Mouse (Mus musculus) common myeloid progenitor, adult 5-6 weeks (primary cell): ENCODE measurements around the gene Abhd16b. TPM values are rescaled to one million over a fixed set of nuclear protein-coding genes. Genes with fewer than 3 reads are reported as not detected.
A peak's percentile ranks its signal among the peaks of the same experiment; 100 is the strongest.
"Not testable (repeated sequence)": the region's sequence is repeated elsewhere in the genome, so short reads cannot be mapped to it uniquely, and the experiment has no call there.

Experiments used
- ATAC-seq: replicated peaks from 2 replicates; pipeline ENCODE4 v1.8.0; 2016; ENCODE audit warnings: low read depth, mild to moderate bottlenecking, moderate TSS enrichment, inconsistent platforms; ENCODE audit not compliant: poor library complexity, severe bottlenecking
- total RNA-seq: library from RNA; stranded (forward); fragments of 200-1000, 187-1606 nt; gene quantifications from 2 replicates; pipeline ENCODE4 v1.2.3, GENCODE M21; 2017

The Abhd16b gene
- total RNA-seq, 1 experiment from 2014 or later = not detected

DNA sequence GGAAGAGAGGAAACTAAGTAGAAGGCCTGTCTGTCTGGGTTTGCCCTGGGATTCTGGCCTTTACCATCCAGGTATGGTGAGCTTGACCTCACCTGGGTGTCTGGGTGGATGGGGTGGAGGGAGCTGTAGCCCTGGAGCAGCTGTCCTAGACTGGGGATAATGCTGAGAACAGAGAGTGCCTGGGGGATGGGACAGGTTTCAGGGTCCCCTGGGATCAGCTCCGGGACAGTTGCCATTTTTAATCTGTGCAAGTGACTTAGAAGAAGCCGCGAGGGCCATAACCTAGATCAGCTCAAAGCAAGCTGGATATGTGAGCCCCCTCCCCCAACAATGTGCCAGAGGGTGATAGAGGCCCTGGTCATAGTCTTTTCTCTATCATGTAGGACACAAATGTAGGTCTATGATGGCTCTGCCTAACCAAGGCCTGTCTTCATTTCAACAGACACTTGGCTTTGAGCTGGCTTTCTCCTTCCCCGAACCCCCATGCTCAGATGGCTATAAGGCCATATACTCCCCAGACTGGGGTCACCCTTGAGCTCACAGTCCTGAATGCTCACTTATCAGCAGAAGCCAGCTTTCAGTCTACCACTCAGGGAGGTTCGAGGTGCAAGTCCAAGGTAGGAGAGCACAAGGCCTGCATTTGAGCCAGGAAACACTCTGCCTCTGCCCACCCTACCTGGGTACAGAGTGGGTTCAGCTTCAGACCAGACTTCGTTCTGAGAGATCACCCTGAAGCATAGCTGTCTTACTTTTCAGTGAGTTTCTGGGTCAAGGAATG is 8.4 kb upstream of the Abhd16b start:
- no peak for ATAC-seq

DNA sequence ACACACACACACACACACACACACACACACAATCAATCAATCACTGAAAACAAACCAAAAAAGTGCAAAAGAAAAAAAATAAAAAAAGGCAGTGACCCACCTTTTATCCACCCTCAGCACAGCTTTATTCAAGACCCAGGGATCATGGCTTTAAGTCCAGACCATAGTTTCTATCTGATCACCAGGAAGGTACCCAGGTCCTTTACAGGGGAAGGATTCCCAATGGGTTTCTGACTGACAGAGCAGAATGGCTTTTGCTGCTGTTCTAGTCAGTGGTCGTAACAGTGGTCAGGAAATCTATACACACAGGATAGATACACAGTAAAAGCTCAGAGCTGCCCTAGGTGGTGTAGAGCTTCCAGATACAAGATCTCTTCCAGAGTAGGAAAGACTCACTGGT is 7.3 kb upstream of the Abhd16b start:
- ATAC-seq = no peak

DNA sequence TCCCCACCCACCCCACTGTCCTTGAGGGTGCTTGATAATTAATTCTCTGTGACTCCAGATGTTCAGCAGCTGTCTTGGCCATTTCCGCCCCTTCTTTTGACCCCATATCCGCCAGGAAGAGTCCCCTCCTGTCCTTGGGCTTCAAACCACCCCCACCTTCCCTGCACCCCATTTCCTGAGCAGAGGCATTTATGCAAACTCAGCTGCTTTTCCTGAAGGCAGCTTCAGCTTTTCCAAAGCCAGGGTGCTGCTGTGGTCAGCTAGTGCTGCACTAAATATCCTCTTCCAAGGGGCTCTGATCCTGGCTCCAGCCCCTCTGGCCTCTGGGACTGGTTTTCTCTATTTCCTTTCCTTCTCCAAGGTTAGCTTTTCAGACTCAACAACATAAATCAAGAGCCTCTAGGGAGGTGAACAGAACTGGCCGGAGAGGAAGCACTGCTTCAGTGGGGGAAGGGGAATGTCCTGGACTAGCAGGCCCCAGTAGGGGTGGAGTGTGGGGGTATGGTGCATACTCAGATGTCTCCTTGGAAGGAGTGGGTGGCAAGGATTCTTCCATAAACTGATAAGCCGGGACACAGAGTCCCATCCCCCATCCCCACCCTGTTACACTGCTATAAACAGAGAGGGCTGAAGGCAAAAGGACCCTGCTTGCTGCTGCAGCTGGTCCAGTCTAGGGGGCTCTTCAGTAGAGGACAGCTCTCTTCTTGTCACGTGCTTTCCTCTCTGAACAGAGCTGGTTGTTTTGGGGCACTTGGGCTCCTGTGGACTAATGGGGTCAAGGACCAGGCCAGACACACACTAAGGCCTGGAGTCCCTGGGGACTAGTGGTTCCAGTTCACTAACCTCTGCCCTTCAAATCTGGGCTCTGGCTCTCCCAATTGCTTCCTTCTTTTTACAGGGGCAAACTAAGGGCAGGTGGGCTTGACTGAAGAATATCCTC is 5.4 kb upstream of the Abhd16b start:
- ATAC-seq = no peak

DNA sequence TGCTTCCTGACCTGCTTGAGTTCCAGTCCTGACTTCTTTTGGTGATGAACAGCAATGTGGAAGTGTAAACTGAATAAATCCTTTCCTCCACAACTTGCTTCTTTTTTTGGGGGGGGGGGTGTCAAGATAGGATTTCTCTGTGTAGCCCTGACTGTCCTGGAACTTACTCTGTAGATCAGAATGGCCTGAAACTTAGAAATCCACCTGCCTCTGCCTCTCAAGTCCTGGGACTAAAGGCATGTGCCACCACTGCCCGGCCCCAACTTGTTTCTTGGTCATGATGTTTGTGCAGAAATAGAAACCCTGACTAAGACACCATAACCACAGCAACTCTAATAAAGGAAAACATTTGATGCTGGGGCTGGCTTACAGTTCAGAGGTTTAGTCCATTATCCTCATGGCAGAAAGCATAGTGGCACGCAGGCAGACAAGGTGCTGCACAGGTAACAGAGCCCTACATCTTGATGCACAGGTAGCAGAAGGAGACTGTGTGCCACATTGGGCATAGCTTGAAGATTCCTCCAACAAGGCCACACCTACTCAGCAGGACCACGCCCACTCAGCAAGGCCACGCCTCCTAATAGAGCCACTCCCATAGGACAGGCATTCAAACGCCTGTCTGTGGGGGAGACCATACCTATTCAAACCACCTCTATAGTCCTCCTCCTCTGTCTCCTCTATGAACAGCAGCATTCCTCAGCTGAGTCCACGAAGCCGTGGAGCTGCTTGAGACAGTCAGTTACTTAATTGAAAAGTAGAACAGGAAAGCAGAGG is 1.4 kb upstream of the Abhd16b start:
- peak; percentile 37 for ATAC-seq

DNA sequence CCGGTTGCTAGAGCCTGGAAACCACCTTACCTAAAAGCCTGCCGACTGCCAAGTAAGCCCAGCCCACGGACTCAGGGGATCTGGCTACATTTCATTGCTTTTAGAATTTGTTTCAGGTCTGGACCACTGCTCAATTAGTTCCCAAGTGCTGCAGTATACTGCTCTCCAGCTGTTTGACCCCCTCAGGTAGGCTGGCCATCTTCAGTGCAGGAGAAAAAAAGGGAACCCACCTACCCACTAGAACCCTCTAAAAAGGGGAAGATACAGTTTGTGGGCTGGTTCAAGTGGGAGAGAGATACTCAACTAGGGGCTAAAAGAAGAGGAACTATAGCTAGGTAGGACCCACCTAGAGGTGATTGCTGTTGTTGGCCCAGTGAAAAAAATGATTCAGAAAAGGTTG is 800 bp upstream of the Abhd16b start:
- ATAC-seq = peak; percentile 20

DNA sequence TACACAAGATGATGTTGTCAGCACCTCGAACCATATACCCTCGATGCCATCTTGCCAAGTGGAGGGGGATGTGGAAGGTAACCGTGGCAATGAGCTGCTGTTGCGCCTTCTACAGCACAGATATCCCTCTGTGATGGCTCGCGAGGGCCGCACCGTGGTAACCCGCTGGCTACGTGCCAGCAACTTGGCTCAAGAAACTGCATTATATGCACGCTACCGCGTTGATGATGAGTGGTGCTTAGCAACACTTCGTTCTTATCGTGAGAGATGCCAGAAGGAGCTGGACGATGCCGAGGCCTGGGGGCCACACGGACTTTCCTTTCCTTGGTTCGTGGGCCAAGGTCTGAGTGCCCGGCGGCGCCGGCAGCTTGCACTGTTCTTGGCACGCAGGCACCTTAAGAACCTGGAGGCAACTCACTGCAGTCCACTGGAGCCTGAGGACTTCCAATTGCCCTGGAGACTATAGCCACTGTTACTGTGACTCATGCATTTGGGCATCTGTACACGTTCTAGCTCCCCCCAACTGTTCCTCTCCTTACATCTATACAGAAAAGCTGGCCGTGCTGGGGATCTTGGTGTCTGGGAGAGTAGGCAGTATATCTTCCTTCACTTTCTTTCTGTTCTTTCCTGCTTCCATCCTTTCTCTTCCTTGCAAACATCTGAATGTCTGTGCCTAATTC is 1.4 kb downstream of the Abhd16b start:
- ATAC-seq = no peak

DNA sequence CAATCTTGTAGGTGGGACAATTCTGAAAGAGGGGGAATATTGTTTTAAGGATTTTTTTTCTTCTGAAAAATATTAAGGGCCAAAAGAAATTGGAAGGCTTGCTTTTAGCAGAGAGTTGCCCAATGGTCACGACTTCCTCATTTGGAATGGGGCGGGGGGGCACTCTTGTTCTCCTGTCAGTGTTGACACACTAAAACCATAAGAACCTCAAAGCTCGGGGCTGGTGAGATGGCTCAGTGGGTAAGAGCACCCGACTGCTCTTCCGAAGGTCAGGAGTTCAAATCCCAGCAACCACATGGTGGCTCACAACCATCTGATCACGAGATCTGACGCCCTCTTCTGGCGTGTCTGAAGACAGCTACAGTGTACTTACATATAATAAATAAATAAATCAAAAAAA is 2.8 kb downstream of the Abhd16b start:
- not testable (repeated sequence) for ATAC-seq

DNA sequence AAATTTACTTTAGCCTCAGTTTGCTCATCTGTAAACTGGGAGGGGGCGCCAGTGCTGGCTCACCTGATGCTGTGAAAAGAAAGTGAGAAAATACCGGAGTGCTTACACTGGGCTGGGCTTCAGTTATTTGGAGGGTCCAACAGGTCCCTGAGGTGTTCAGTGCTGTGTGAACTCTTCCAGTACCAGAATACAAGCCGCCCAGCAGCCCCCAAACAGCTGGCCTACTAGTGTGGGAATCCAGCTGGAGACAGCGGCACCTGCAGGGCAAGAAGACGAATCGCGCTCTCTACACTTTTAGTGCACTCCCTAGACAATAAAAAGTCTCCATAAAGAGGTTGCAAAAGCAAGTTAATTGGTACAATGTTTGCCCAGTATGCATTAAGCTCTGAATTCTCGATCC is 3.3 kb downstream of the Abhd16b start:
- ATAC-seq = peak; percentile 43

DNA sequence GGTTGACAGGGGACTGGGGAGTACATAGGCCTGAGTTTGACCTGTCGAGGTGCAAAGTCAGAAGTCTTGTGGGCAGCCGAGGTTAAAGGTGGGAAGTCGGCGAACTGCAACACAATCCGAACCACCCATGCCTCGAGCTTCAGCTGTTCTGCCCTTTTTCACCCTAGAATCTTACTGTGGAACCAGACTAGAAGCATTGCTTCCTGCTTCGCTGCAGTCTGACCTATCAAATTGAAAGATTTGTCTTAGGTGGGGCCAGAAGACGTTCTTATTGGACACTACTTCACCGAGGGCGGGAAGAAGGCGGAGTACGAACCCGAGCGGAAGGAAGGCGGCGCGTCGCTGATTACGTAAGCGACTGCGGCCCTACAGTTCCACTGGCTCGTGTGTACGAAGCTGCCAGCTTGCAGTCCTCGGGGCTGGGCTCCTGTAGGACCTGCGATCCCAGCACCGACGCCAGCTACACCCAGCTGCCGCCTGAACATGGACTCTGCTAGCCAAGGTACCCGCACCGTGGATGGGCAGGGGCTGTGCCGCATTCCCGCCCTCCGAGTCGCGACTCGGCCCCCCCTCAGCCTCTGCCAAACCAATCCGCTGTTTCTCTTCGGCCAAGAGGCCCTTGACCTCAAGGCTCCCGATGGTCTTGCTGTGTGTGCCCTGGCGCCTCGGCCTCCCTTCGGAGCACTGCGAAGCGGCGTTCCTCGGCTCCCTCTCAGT is 4.0 kb downstream of the Abhd16b start, which contains the start of gene Tpd52l2:
Gene Tpd52l2 (plus strand): TSS at position 312 of the 717 bp plus-strand sequence.
- ATAC-seq = peak; percentile 79

DNA sequence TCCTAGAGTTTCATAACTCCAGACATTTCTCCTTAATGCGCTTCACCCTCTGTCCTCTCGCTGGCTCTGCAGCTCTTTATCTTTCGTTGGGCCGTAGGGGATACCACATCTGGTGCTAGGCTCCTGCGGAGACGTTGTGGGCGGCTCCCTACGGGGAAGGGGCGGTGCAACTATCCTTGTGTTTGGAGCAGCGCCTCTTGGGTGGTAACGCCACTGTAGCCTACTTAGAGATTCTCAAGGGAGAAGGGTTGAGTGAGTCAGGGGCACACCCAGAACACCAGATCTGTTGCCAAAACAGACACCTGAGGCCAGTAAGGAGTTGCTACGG is 4.5 kb downstream of the Abhd16b start:
- ATAC-seq = peak; percentile 66

DNA sequence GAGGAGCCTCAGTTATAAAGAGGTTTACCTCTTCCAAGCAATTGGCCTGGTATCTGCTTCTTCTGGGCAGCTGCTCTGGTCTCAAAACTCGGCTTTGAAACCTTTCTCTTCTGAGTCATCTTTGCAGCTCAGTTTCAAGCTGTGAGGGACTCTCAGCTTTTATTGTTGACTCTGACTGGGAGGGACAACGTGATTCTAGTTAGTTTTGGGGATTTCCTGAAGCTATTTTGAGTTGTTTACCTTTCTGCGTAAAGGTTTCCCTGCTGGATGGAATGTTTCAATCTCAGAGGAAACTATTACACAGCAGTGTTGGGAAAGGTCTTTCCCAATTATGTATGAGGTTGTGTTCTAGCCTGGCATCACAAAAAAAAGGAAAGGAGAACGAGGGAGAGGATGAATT is 5.6 kb downstream of the Abhd16b start:
- ATAC-seq = no peak

DNA sequence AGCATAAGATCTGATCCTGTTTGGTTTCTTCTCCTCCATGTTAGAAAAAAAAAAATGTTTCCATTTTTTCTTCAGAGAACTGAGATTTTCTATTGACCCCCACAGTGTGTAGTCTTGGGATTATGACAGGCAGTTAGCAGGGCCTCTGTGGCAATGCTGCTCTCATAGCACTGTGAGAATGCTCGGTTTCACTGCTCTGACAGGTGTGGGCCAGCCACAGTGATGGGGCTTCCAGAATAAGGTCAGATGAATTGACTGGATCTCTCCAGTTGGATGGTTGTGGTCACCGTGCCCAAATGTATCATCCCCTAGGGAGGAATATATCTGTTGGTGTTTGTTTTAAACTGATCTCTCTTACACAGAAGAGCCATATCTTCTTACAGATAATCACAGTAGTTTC is 16.2 kb downstream of the Abhd16b start:
- no peak for ATAC-seq

DNA sequence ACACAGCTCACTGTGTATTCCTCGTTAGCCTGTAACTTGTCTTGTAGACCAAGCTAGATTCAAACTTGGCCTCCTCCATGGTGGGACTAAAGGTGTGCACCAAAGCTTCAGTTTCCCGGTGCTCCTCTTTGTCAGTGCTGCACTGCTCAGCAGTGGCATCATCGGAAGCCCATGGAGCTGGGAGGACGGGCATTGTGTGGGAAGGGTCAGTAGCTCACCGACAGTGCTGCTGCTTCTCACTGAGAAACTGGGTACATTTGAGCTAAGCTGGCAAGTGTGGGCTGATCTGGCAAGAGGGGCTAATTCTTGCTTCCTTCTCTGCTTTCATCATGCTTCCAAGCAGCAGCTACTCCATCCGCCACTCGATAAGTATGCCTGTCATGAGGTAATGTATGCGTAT is 18.2 kb downstream of the Abhd16b start:
- ATAC-seq = no peak

DNA sequence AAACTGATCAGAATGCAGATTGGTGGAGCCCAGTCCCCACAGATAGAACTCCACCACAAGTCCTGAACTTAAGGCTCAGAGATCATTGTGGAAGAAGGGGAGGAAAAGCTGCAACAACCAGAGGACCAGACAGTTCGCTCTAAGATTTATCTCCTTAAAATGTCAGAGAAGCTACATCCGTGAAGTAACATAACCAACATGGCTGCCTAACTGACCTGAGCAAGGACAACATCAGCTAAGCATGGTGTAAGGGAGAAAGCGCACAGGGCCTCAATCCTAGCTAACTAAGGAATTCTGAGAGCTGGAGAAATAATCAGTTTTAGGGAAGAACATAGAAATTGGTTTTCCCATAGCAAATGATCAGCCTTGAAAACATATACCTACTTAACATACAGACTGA is 26.2 kb downstream of the Abhd16b start:
- no peak for ATAC-seq

DNA sequence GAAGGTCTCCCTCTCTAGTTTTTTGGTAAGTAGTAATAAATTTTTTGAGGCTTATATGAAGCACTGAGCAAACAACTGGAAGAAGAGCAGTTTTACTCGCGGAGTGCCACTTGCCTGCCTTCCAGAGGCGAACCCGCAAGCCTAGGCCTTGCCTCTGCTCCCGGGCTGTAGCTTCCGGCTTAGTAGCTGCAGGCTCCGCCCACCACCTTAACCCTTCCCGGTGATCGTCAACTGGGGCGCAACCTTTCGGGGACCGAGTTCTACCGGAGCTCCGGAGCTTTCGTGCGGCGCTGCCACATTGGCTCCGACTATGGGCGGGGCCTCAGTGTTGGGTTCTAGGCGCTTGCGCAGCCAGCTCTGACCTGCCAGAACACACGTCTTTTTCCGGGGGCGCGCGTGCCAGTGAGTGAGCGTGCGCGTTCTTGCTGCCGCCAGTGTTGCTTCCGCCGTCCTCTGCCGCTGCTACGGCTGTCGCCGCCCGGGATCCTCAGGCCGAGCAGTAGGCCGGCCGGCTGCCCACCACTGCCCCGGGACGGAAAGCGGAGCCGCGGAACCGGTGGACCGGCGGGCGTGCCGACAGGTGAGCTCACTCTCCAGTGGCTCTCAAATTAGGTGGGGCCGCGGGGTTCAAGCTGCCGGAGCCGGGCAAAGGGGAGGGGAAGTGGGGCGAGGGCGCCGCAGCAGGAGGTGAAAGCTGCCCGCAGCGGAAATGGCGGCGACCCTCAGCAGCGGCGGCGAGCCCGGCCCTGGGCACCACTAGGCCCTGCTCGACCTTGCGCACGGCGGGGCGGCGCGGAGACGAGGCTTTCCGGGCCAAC is 27.3 kb downstream of the Abhd16b start, which contains the start of gene Dnajc5:
Gene Dnajc5 (plus strand): TSS at position 368 of the 818 bp plus-strand sequence.
- peak; percentile 97 for ATAC-seq

DNA sequence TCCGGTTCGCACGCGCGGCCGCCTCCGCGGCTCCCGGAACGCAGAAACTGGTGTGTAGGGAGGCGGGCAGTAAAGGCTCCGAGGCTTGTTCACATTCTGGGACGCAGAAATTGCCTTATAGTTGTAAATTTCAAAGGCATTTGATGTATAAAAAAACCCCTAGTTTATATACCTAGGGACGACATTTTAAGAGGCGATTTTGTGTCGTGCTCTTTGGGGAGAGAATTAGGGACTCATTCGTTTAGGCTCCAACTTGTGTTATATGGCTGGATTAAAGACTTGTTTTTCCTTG is 27.9 kb downstream of the Abhd16b start:
- ATAC-seq = no peak

DNA sequence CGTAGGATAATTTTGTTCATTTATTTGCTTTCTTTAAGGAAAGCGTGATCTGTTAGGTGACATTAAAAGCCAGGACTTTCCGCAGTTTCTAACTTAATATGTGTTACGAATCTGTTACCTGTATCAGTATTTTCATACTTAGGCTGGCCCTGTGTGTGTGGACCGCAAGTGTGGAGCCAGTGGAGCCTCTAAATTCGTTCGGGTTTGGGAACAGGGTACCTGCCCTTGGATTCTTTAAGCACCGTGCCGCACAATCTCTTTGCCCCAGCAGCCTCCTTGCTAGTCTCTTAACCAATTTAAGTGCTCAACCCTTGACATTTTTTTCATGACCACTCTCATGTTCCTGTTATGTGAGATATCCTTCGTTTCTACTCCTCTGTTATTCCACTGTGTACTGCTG is 28.5 kb downstream of the Abhd16b start:
- ATAC-seq = no peak

DNA sequence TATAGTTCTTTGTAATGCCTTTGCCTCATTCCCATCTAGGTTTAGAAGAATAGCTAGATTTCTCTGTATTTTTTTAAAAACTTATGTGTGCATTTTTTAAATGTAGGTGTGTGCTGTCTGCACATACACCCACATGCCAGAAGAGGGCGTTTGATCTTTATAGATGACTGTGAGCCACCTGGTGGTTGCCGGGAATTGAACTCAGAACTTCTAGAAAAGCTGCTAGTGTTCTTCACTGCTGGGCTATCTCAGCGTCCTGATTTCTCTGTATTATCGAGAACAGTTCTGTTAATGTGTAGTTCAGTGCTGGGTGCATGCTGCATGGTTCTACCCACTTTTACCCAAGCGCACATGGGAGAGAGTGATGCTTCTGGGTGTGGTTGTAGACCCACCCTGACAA is 29.8 kb downstream of the Abhd16b start:
- ATAC-seq = no peak

DNA sequence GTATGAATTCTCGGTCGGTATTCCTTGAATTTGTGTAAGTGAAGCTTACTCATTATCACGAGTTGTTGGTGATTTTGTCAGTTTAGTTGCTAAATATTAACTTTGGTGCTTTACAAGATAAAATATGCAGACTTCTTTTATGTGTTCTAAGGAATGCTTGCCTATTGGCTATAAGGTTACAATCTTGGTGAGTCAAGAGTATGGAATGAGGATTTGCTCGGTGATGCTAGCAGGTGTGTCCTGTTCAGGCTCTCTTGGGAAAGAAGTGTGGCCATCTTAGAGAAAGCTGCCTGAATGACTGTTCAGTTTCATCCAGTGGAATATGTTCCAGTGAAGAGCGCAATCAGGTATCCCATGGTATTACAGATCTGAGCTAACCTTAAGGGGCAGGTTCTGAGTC is 32.5 kb downstream of the Abhd16b start:
- no peak for ATAC-seq
